Mouse (Mus musculus) hindbrain, embryonic 16.5 days (tissue): ENCODE measurements around the gene Map3k7cl. TPM values are rescaled to one million over a fixed set of nuclear protein-coding genes. Genes with fewer than 3 reads are reported as not detected.

Experiments
- ATAC-seq: fragments of 200-750 bp; cut with Nextera tagmentation; 2 replicates; pipeline ENCODE4 v1.8.0; 2017; ENCODE audit warnings: moderate TSS enrichment, moderate library complexity
- H3K27ac ChIP-seq: fragments of 300-500 bp; sonication (generic); 2 replicates; pipeline ENCODE4 v1.5.1; 2014; ENCODE audit warnings: low read depth, mild to moderate bottlenecking, control low read depth, low read length, moderate library complexity
- H3K27me3 ChIP-seq: fragments of 300-500 bp; sonication (generic); replicated peaks from 2 replicates; pipeline ENCODE4 v1.6.1; 2014; ENCODE audit warnings: low read length; ENCODE audit not compliant: control insufficient read depth, insufficient read depth
- H3K36me3 ChIP-seq: fragments of 300-500 bp; sonication (generic); 2 replicates; pipeline ENCODE4 v1.6.1; 2014; ENCODE audit warnings: mild to moderate bottlenecking, low read length, moderate library complexity, mixed read lengths; ENCODE audit not compliant: control insufficient read depth, insufficient read depth
- H3K4me1 ChIP-seq: fragments of 300-500 bp; sonication (generic); 2 replicates; pipeline ENCODE4 v1.6.1; 2014; ENCODE audit warnings: low read depth, low read length; ENCODE audit not compliant: control insufficient read depth, insufficient read depth
- H3K4me2 ChIP-seq: fragments of 300-500 bp; sonication (generic); 2 replicates; pipeline ENCODE4 v1.6.1; 2014; ENCODE audit warnings: mild to moderate bottlenecking, low read length, control low read depth, moderate library complexity
- H3K4me3 ChIP-seq: fragments of 300-500 bp; sonication (generic); 2 replicates; pipeline ENCODE4 v1.5.1; 2014; ENCODE audit warnings: mild to moderate bottlenecking, low read length, control low read depth, moderate library complexity
- H3K9ac ChIP-seq: fragments of 300-500 bp; sonication (generic); 2 replicates; pipeline ENCODE4 v1.6.1; 2014; ENCODE audit warnings: low read depth, mild to moderate bottlenecking, control low read depth, low read length, moderate library complexity
- H3K9me3 ChIP-seq: fragments of 300-500 bp; sonication (generic); 2 replicates; pipeline ENCODE4 v1.6.1; 2014; ENCODE audit warnings: mild to moderate bottlenecking, low read length, moderate library complexity; ENCODE audit not compliant: control insufficient read depth
- WGBS: fragments of 180-500 bp; shearing (Covaris S2); extraction: QIAGEN DNeasy Blood & Tissue Kit; methylation state at CpG from one replicate; pipeline ENCODE4 v1.1.7; 2014; 5-methylcytosine and 5-hydroxymethylcytosine counted together
- polyA plus RNA-seq: library from polyadenylated mRNA; unstranded; fragments of >200 nt; fragmentation: Nextera tagmentation; extraction: Ambion mirVana; gene quantifications from 2 replicates; pipeline ENCODE4 v1.2.1, GENCODE M21; 2015

The Map3k7cl gene
- polyA plus RNA-seq, 1 experiment from 2014 or later, result not detected

DNA sequence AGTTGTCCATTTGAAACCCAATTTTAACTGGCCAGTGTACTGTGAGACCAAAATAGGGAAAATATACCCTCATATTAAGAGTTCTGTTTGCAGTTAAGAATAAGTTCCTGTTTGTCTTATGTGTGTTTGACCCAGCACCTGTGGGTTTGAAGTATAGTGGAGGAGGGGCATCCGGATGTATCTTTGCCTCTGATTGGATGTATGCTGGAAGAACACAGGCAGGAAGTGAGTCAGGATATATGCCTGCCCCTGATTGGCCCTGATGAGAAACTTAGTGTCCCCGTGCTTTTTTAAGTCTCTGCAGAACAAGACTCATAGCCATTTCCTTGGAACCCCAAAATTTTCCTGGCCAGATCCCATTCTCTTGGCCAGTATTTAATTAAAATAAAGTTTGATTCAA lies 51.8 kb downstream of the Map3k7cl start:
- Histone ChIP-seq H3K27me3 (no peaks in the 10 kb centered on the region), H3K4me2 (no peak overlapping the region), H3K9ac (no peak overlapping the region), H3K27ac (no peak overlapping the region), H3K4me1 (no peaks in the 10 kb centered on the region), H3K9me3 (no peaks in the 10 kb centered on the region), H3K4me3 (no peak overlapping the region), H3K36me3 (no peaks in the 10 kb centered on the region)
- 93% methylated on average over 2 of the region's 2 CpGs for WGBS
- ATAC-seq, result no peak

DNA sequence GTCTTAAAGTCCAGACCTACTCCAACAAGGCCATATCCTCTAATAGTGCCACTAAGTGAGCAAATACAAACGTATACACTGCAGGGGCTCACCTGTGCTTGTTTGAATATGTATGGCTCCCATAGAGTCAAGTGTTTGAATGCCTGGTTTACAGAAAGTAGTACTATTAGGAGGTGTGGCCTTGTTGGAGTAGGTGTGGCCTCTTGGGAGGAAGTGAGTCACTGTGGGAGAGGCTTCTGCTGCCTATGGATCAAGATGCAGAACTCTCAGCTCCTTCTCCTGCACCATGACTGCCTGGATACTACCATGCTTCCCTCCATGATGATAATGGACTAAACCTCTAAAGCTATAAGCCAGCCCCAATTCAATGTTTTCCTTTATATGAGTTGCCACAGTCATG lies 54.3 kb downstream of the Map3k7cl start:
- no peak overlapping the region for H3K9ac ChIP-seq
- no peaks in the 10 kb centered on the region for H3K9me3 ChIP-seq
- no peaks in the 10 kb centered on the region for H3K36me3 ChIP-seq
- no peak overlapping the region for H3K4me2 ChIP-seq
- no peak overlapping the region for H3K4me3 ChIP-seq
- 94% methylated on average over 1 of the region's 1 CpGs for WGBS
- no peak overlapping the region for H3K27ac ChIP-seq
- no peaks in the 10 kb centered on the region for H3K27me3 ChIP-seq
- no peaks in the 10 kb centered on the region for H3K4me1 ChIP-seq
- ATAC-seq, result no peak

DNA sequence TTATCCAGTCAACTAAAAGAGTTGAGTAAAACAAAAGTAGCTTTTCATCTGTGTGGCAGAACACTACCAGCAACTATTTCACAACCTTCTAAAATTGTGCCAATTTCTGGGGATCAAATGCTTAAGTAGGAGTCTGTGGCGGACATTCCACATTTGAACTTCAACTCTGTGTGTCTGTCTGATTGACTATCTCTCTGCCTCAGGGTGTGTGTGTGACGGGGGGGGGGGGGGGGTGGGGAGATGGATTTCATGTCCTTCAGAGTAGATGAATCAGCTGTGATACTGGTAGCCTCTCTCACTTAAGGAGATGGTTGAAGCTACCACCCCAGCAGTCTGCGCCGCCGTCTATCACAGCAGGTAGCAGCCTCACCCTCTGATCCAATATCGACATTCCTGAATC lies 54.8 kb downstream of the Map3k7cl start:
- Histone ChIP-seq H3K9me3 (no peaks in the 10 kb centered on the region), H3K4me1 (no peaks in the 10 kb centered on the region), H3K27ac (no peak overlapping the region), H3K36me3 (no peaks in the 10 kb centered on the region), H3K27me3 (no peaks in the 10 kb centered on the region), H3K4me3 (no peak overlapping the region), H3K9ac (no peak overlapping the region), H3K4me2 (no peak overlapping the region)
- ATAC-seq, result no peak
- 86% methylated on average over 5 of the region's 6 CpGs for WGBS

DNA sequence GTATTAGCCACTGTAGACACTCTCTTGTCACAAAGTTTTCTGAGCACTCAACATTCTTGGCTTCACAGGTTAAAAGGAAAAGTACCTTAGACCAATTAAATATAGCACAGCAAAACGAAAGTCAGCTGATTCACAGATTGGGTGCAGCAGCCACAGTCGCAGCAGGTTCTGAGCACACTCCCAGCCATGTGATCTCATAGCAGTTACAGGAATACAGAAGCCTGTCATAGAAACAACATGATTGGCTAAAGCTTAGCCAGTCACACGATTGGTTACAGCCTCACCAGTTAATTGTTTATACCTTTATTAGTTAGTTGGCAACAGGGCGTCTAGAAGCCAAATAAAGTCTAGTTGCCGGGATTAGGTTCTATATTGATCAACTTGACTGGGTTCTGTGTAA lies 57.0 kb downstream of the Map3k7cl start:
- Histone ChIP-seq H3K27ac (no peak overlapping the region), H3K4me3 (no peak overlapping the region), H3K27me3 (no peaks in the 10 kb centered on the region), H3K4me2 (no peak overlapping the region), H3K9ac (no peak overlapping the region), H3K36me3 (no peaks in the 10 kb centered on the region), H3K4me1 (no peaks in the 10 kb centered on the region), H3K9me3 (no peaks in the 10 kb centered on the region)
- ATAC-seq, result no peak
- 93% methylated on average over 5 of the region's 5 CpGs for WGBS

DNA sequence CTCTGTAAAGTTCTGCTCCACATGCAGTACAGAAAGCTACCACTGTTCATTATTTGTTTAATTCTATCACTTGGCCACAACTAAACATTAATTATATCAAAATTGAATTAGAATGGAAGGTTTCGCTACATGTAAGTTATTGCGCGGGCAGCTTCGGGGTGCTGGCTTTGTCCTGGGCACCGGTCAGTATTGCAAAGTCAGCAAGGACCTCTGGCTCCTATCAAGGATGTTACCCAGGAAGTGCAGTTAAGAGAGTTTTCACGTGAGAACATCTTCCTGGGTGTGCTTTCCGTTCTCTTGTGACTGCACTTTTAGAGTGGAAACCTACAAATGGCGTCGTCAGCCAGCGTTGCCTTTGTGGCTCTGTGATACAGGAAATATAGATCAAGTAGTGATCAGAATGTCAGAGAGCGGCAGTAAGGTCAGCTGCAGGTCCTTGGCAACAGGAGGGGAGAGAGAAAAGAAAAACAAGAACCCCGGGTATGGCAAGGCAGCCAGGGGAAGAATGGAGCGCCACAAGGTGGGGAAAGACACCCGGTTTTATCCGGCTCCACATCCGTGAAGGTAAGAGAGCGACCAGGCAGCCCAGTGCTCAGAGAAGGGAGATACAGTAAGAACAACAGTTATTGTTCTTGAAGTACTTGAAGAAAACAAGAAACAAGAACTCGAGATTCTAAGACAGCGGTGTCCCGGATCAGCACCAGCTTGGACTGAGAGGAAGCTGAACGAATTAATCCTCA lies 57.6 kb downstream of the Map3k7cl start:
- Histone ChIP-seq H3K4me1 (no peaks in the 10 kb centered on the region), H3K36me3 (no peaks in the 10 kb centered on the region), H3K27ac (no peak overlapping the region), H3K9me3 (no peaks in the 10 kb centered on the region), H3K4me3 (no peak overlapping the region), H3K27me3 (no peaks in the 10 kb centered on the region), H3K4me2 (no peak overlapping the region), H3K9ac (no peak overlapping the region)
- 89% methylated on average over 21 of the region's 21 CpGs for WGBS
- ATAC-seq, result no peak

DNA sequence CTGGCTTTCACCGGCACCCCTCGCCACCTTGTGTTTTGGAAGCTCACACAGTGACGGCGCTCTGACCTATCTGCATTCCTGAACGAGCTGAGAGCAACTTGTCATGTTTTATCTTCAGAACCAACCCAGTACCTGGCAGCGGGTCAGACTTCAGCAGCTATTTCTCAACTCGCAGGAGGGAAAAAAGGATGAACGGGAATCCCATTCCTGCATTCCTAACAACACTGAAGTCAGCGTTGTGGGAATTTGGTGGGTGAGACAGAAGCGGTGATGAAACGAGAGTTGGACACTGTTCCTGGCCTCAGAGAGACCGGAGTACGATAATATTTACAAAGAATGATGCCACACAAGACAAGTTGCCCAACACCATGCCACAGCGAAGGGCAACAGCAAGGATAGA lies 58.3 kb downstream of the Map3k7cl start:
- H3K9me3 ChIP-seq, result no peaks in the 10 kb centered on the region
- no peak overlapping the region for H3K4me3 ChIP-seq
- H3K9ac ChIP-seq, result no peak overlapping the region
- 87% methylated on average over 14 of the region's 14 CpGs for WGBS
- H3K4me2 ChIP-seq, result no peak overlapping the region
- H3K27ac ChIP-seq, result no peak overlapping the region
- H3K36me3 ChIP-seq, result no peaks in the 10 kb centered on the region
- no peaks in the 10 kb centered on the region for H3K4me1 ChIP-seq
- ATAC-seq, result no peak
- no peaks in the 10 kb centered on the region for H3K27me3 ChIP-seq

DNA sequence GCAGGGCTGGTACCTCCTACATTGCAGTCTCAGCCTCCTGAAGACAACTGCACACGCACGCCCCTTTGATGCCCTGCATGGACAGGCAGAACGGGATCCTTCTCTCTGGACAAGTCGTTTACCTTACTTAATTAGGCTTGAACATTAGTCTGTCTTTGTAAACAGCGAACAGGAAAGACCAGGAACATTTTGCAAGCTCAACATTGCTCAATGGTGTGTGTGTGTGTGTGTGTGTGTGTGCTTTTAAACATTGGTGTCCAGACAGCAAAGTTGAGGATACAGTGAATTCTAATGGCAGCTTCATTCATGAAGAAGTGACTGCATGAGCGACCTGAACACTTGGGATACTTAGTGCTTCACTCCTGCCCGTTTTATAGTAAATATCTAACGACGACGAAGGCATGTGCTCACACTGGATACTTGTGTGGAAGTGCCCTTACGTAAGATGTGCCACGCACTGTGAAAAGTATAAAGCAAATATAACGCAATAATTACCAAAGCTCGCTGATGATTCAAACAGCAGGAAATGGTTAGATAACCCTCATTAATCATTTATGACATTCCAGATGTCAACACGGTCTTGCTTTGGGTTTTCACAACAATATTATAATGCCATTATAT lies 59.2 kb downstream of the Map3k7cl start:
- Histone ChIP-seq H3K9ac (no peak overlapping the region), H3K4me2 (no peak overlapping the region), H3K27ac (no peak overlapping the region), H3K9me3 (no peaks in the 10 kb centered on the region), H3K4me1 (no peaks in the 10 kb centered on the region), H3K4me3 (no peak overlapping the region), H3K27me3 (no peaks in the 10 kb centered on the region), H3K36me3 (no peaks in the 10 kb centered on the region)
- no peak for ATAC-seq
- 83% methylated on average over 15 of the region's 15 CpGs for WGBS

DNA sequence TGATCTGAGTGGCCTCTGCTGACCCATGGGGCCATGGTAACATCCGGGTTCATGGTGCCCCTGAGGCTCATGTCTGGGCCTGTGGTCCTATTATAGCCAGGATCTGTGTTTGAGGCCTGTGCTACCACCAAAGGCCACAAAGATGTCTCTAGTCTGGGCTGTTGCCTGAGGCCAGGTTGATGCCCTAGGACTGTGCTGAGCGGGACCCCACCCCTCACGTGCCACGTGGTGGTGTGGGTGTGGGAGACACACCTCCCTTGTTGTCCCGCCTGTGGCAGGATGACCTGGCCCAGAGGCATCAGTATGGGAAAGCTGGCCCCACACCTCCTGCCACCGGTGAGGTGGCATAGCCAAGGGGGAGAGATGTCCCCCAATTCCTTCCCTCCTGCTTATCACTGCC lies 64.2 kb downstream of the Map3k7cl start:
- H3K9me3 ChIP-seq, result 0 out of 2 replicates have a peak, but pooled peaks cover 3% of the 10 kb centered on the region
- ATAC-seq, result no peak
- H3K9ac ChIP-seq, result no peak overlapping the region
- H3K27ac ChIP-seq, result no peak overlapping the region
- WGBS, result 84% methylated on average over 6 of the region's 6 CpGs
- H3K4me2 ChIP-seq, result no peak overlapping the region
- no peaks in the 10 kb centered on the region for H3K27me3 ChIP-seq
- H3K36me3 ChIP-seq, result no peaks in the 10 kb centered on the region
- H3K4me1 ChIP-seq, result no peaks in the 10 kb centered on the region
- no peak overlapping the region for H3K4me3 ChIP-seq

DNA sequence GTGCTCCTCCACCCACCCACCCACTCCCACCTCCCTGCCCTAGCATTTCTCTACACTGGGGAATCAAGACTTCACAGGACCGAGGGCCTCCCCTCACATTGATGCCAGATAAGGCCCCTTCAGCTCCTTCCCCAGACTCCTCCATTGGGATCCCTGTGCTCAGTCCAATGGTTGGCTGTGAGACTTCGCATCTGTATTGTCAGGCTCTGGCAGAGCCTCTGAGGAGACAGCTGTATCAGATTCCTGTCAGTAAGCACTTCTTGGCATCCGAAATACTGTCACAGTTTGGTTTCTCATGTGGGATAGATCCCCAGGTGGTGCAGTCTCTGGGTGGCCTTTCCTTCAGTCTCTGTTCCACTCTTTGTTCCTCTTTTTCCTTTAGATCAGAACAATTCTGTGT lies 68.1 kb downstream of the Map3k7cl start:
- H3K4me2 ChIP-seq, result no peak overlapping the region
- no peak overlapping the region for H3K27ac ChIP-seq
- H3K4me3 ChIP-seq, result no peak overlapping the region
- H3K27me3 ChIP-seq, result no peaks in the 10 kb centered on the region
- H3K9ac ChIP-seq, result no peak overlapping the region
- 89% methylated on average over 3 of the region's 3 CpGs for WGBS
- H3K9me3 ChIP-seq, result 0 out of 2 replicates have a peak, but pooled peaks cover 3% of the 10 kb centered on the region
- H3K36me3 ChIP-seq, result no peaks in the 10 kb centered on the region
- no peaks in the 10 kb centered on the region for H3K4me1 ChIP-seq
- ATAC-seq, result no peak
